Mouse (Mus musculus): ENCODE results near the gene Sat1. TPM values are rescaled to one million over a fixed set of nuclear protein-coding genes. Genes with fewer than 3 reads are reported as not detected.

Sat1 gene
- polyA plus RNA-seq (2015; fragmentation: Nextera tagmentation; extraction: Ambion mirVana), result 111 and 128 TPM in 2 replicates

GRCm38 (mm10) chrX:155216271-155216670 is at the start of gene Sat1:
Gene Sat1 (minus strand): TSS chrX:155216449.

GRCm38 (mm10) chrX:155262235-155262914 is 46.1 kb upstream of the Sat1 start, which contains the start of gene Acot9:
Gene Acot9 (plus strand): TSS chrX:155262443.

Other genes with a start within 250 kb of the Sat1 start
- gene Magea8, start 220.6 kb downstream of the Sat1 start, polyA plus RNA-seq (2015; fragmentation: Nextera tagmentation; extraction: Ambion mirVana), result not detected in 2 replicates
- gene Magea5, start 153.3 kb downstream of the Sat1 start, polyA plus RNA-seq (2015; fragmentation: Nextera tagmentation; extraction: Ambion mirVana), result not detected in 2 replicates
- gene Magea1, start 126.7 kb downstream of the Sat1 start, polyA plus RNA-seq (2015; fragmentation: Nextera tagmentation; extraction: Ambion mirVana), result not detected in 2 replicates
- not detected in 2 replicates for gene Magea2, start 122.8 kb downstream of the Sat1 start, polyA plus RNA-seq (2015; fragmentation: Nextera tagmentation; extraction: Ambion mirVana)
- gene Cldn34b2, start 88.0 kb downstream of the Sat1 start, polyA plus RNA-seq (2015; fragmentation: Nextera tagmentation; extraction: Ambion mirVana), result not detected in 2 replicates
- gene Acot9, start 46.0 kb upstream of the Sat1 start, polyA plus RNA-seq (2015; fragmentation: Nextera tagmentation; extraction: Ambion mirVana), result 69.9 and 70.0 TPM in 2 replicates
- gene Prdx4, start 124.3 kb upstream of the Sat1 start, polyA plus RNA-seq (2015; fragmentation: Nextera tagmentation; extraction: Ambion mirVana), result 180 and 204 TPM in 2 replicates